Mouse (Mus musculus) ES-E14 (cell line): ENCODE data around the gene Slc9a1. TPM values are rescaled to one million over a fixed set of nuclear protein-coding genes. Genes with fewer than 3 reads are reported as not detected.

Experiments
- DNase-seq: peaks from one replicate; pipeline ENCODE4 v3.0.0-alpha.2; 2013; ENCODE audit warnings: low read depth, low spot score
- H3K27ac ChIP-seq: 2 replicates; pipeline ENCODE4 v1.5.1; 2012; ENCODE audit warnings: low read depth, mild to moderate bottlenecking, low read length, moderate library complexity, mixed read lengths; ENCODE audit not compliant: poor library complexity, insufficient read depth, severe bottlenecking
- H3K36me3 ChIP-seq: 2 replicates; pipeline ENCODE4 v1.6.1; 2012; ENCODE audit warnings: mild to moderate bottlenecking, low read length, moderate library complexity, mixed read lengths; ENCODE audit not compliant: control insufficient read depth, poor library complexity, insufficient read depth, severe bottlenecking
- H3K4me1 ChIP-seq, 2 experiments: fragments of 150-350 bp in 1 of 2; sonication (generic) in 1 of 2; 2 replicates each; pipeline ENCODE4 v1.6.1; 2012; ENCODE audit warnings: low read length in 2 of 2, mild to moderate bottlenecking in 1 of 2, mixed read lengths in 1 of 2; ENCODE audit not compliant: control insufficient read depth in 2 of 2, insufficient read depth in 2 of 2, poor library complexity in 1 of 2
- H3K4me3 ChIP-seq, 2 experiments: fragments of 150-350 bp in 1 of 2; sonication (generic) in 1 of 2; 2 replicates each; pipeline ENCODE4 v1.5.1; 2012; ENCODE audit warnings: low read length in 2 of 2, low read depth in 1 of 2, mild to moderate bottlenecking in 1 of 2, mixed read lengths in 1 of 2; ENCODE audit not compliant: insufficient read depth in 1 of 2, poor library complexity in 1 of 2, severe bottlenecking in 1 of 2
- H3K9ac ChIP-seq: 2 replicates; pipeline ENCODE4 v1.6.1; 2012; ENCODE audit warnings: low read depth, mild to moderate bottlenecking, low read length, mixed read lengths; ENCODE audit not compliant: poor library complexity, insufficient read depth, severe bottlenecking
- H3K9me3 ChIP-seq: fragments of 150-350 bp; sonication (generic); 2 replicates; pipeline ENCODE4 v1.6.1; 2012; ENCODE audit warnings: low read depth, mild to moderate bottlenecking, low read length; ENCODE audit not compliant: control insufficient read depth, insufficient read depth
- CHD2 ChIP-seq: IDR thresholded peaks from 2 replicates; pipeline ENCODE4 v1.6.1; 2014; ENCODE audit warnings: mild to moderate bottlenecking, low read depth, low read length, inconsistent platforms
- HCFC1 ChIP-seq: IDR thresholded peaks from 2 replicates; pipeline ENCODE4 v1.6.1; 2012; ENCODE audit warnings: low read length, inconsistent platforms, borderline replicate concordance; ENCODE audit not compliant: insufficient read depth
- MAFK ChIP-seq: IDR thresholded peaks from 2 replicates; pipeline ENCODE4 v1.6.1; 2014; ENCODE audit warnings: mild to moderate bottlenecking, low read depth, low read length, inconsistent platforms; ENCODE audit not compliant: insufficient read depth
- ZC3H11A ChIP-seq: IDR thresholded peaks from 2 replicates; pipeline ENCODE4 v1.6.1; 2012; ENCODE audit warnings: low read depth, mild to moderate bottlenecking, inconsistent platforms, low read length, borderline replicate concordance
- ZNF384 ChIP-seq: IDR thresholded peaks from 2 replicates; pipeline ENCODE4 v1.6.1; 2012; ENCODE audit warnings: low read depth, low read length, inconsistent platforms
- in situ Hi-C, 2 experiments: fragments of 600-800 bp; cut with MboI; formaldehyde crosslinking; loops; one replicate each; pipeline ENCODE4 v1.15.1; 2025; ENCODE audit warnings: low sequenced_read_pairs in 2 of 2, inconsistent platforms in 1 of 2; ENCODE audit not compliant: unreplicated experiment in 2 of 2
- total RNA-seq: library from RNA; depleted of rRNA; stranded (reverse); fragments of 300-350 nt; gene quantifications from 2 replicates; pipeline ENCODE4 v1.2.3, GENCODE M21; 2012

Slc9a1 gene
- total RNA-seq, 1 experiment, result 24.9 TPM

DNA sequence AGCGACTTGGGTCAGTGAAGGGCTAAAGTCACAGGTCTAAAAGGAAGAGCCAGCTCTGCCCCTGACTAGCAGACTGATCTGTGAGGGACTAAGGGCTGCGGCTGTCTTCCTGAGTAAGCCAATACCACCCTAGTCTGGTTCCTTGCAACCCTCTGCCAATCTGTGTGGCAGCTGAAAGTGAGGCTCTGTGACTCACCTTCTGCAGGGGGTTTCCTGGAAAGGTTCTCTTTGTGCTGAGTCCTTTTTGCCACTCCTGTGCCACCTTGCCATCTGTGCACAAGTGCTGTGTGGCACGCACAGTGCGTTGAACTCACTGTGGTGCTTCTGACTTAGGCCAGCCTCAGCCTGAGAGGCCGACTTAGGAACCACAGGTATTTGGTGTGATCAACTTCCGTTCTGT, 30.0 kb downstream of the Slc9a1 start:
- DNase-seq, result no peak
- no peaks in the 10 kb centered on the region; the same call in 1 of the 2 replicates for H3K36me3 ChIP-seq
- no peaks in the 10 kb centered on the region for H3K9me3 ChIP-seq
- peaks cover 3 to 16% of the 10 kb centered on the region in 2 experiments; a peak in 3 of 4 replicates for H3K4me1 ChIP-seq
- in situ Hi-C loops, result no loop called here
- no peak overlapping the region for H3K4me3 ChIP-seq
- no peak overlapping the region for H3K9ac ChIP-seq
- TF ChIP-seq ZC3H11A, result no peak
- no peak for TF ChIP-seq ZNF384
- no peak for TF ChIP-seq MAFK
- TF ChIP-seq HCFC1, result no peak
- TF ChIP-seq CHD2, result no peak
- no peak overlapping the region for H3K27ac ChIP-seq

GRCm38 (mm10) chr4:133400098-133400497, 30.6 kb downstream of the Slc9a1 start:
- DNase-seq, result no peak
- H3K9me3 ChIP-seq, result no peaks in the 10 kb centered on the region
- peaks cover 3 to 14% of the 10 kb centered on the region in 2 experiments; a peak in 3 of 4 replicates for H3K4me1 ChIP-seq
- TF ChIP-seq MAFK (no peak), HCFC1 (no peak), ZC3H11A (no peak), CHD2 (no peak), ZNF384 (no peak)
- no peak overlapping the region for H3K9ac ChIP-seq
- no peak overlapping the region for H3K4me3 ChIP-seq
- no peak overlapping the region for H3K27ac ChIP-seq
- H3K36me3 ChIP-seq, result no peaks in the 10 kb centered on the region; the same call in 1 of the 2 replicates
- in situ Hi-C loops, result no loop called here

DNA sequence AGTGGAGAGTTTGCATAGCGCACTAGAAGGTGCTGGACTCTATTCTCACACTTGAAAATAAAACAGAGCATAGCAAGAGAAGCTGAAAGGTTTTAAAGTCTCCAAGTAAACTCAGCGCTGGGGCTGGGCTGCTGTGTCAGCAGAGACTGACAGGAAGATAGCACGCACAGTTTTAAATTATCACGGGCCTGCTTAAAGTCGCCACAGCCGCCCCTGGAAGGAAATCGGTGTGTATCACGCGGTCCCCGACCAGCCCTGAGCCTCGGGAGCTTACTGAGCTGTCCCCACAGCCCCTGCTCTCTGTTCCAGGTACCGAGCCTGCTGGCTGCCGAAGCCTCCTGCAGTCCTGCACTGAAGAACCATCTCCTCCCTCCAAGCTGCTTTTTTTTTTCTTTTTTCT, 32.5 kb downstream of the Slc9a1 start:
- in situ Hi-C loops, result no loop called here
- Histone ChIP-seq H3K4me1 (peaks cover 0 to 7% of the 10 kb centered on the region in 2 experiments; a peak in 2 of 4 replicates), H3K27ac (no peak overlapping the region), H3K9ac (no peak overlapping the region), H3K36me3 (no peaks in the 10 kb centered on the region; the same call in 1 of the 2 replicates), H3K9me3 (no peaks in the 10 kb centered on the region), H3K4me3 (no peak overlapping the region)
- DNase-seq, result no peak
- TF ChIP-seq ZC3H11A, result no peak
- no peak for TF ChIP-seq CHD2
- no peak for TF ChIP-seq ZNF384
- no peak for TF ChIP-seq HCFC1
- TF ChIP-seq MAFK, result no peak

GRCm38 (mm10) chr4:133403611-133404228, 34.2 kb downstream of the Slc9a1 start:
- DNase-seq, result no peak
- Histone ChIP-seq H3K36me3 (no peaks in the 10 kb centered on the region; the same call in 1 of the 2 replicates), H3K9me3 (no peaks in the 10 kb centered on the region), H3K4me3 (no peak overlapping the region), H3K27ac (no peak overlapping the region), H3K9ac (no peak overlapping the region), H3K4me1 (peaks cover 0 to 8% of the 10 kb centered on the region in 2 experiments; a peak in 2 of 4 replicates)
- TF ChIP-seq CHD2 (no peak), MAFK (no peak), ZC3H11A (no peak), ZNF384 (no peak), HCFC1 (no peak)
- in situ Hi-C loops, result no loop called here

GRCm38 (mm10) chr4:133404256-133404655, 34.8 kb downstream of the Slc9a1 start:
- Histone ChIP-seq H3K27ac (no peak overlapping the region), H3K4me3 (no peak overlapping the region), H3K9me3 (no peaks in the 10 kb centered on the region), H3K4me1 (peaks cover 0 to 8% of the 10 kb centered on the region in 2 experiments; a peak in 2 of 4 replicates), H3K9ac (no peak overlapping the region), H3K36me3 (no peaks in the 10 kb centered on the region; the same call in 1 of the 2 replicates)
- DNase-seq, result no peak
- TF ChIP-seq CHD2 (no peak), ZNF384 (no peak), MAFK (no peak), ZC3H11A (no peak), HCFC1 (no peak)
- in situ Hi-C loops, result no loop called here
